In the genomic region with DNA sequence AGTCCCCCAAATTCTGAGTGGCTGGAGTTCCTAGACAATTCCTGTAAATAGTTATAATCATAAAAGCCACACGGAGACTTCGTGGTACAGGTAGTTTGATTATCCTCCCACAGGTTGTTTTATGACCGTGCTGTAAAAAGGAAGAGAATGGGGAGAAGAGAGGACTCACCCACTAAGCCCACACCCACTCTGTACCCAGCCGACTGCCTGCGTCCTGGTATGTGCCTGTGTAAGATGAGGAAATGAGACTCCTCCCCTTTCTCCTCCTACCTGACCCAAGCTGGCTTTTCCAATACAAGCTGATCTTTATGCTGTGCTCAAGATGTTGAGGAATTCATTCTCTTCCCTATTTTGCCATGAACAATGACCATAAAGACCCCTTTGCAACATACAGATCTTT, we compare ENCODE assay signal across 23 mouse cellular contexts. TPM values are rescaled to one million over a fixed set of nuclear protein-coding genes. Genes with fewer than 3 reads are reported as not detected.
"Had no signal": no experiment of that assay in that cellular context is flagged by ENCODE, and none has a peak within 500 bp of the region (broad histone marks: within the 10 kb centered on the region; RNA-seq: fewer than 3 reads in every experiment).

No protein-coding gene starts in this region.

- H3K4me3 ChIP-seq: limb, embryonic 13.5 days; liver, embryonic 15.5 days; midbrain, embryonic 12.5 days; stomach, embryonic 15.5 days had no signal

- H3K36me3 ChIP-seq: limb, embryonic 13.5 days; liver, embryonic 15.5 days; midbrain, embryonic 12.5 days; stomach, embryonic 15.5 days had no signal

- H3K27ac ChIP-seq: limb, embryonic 13.5 days; liver, embryonic 15.5 days; midbrain, embryonic 12.5 days; stomach, embryonic 15.5 days had no signal

- ATAC-seq: inflammation-experienced regulatory T-cells, adult 6 months; midbrain, embryonic 16.5 days had no signal

- H3K4me2 ChIP-seq: limb, embryonic 13.5 days; liver, embryonic 11.5 days; liver, embryonic 15.5 days; midbrain, embryonic 12.5 days; stomach, embryonic 15.5 days had no signal

- H3K27me3 ChIP-seq: limb, embryonic 13.5 days; midbrain, embryonic 12.5 days; stomach, embryonic 15.5 days had no signal

- H3K4me1 ChIP-seq: midbrain, embryonic 12.5 days; stomach, embryonic 15.5 days had no signal

- H3K9me3 ChIP-seq: limb, embryonic 13.5 days; liver, embryonic 15.5 days; stomach, embryonic 15.5 days had no signal

- H3K9ac ChIP-seq: limb, embryonic 13.5 days; liver, embryonic 15.5 days; midbrain, embryonic 12.5 days; stomach, embryonic 15.5 days had no signal

- DNase-seq: kidney, adult 8-10 months; kidney, postnatal 25 days; layer of hippocampus, adult 9-11 months; layer of hippocampus, postnatal 36 days; left cerebral cortex, postnatal 4 days; lung, postnatal 4 days; right cerebral cortex, postnatal 14 days; thymus, adult 2 months; thymus, postnatal 36 days had no signal

RNA-seq across cellular contexts. Expression of a gene that starts 58.5 kb away (rescaled TPM):
- total RNA-seq: layer of hippocampus, adult 18-20 months; layer of hippocampus, postnatal 36 days; left cerebral cortex, postnatal 4 days; megakaryocyte-erythroid progenitor cell, adult 5-6 weeks had no signal
- polyA plus RNA-seq: inflammation-experienced regulatory T-cells, adult 6 months; kidney, embryonic 16.5 days; limb, embryonic 13.5 days; liver, embryonic 11.5 days; liver, embryonic 15.5 days; lung, embryonic 16.5 days; midbrain, embryonic 12.5 days; midbrain, embryonic 16.5 days; neural tube, embryonic 14.5 days; spleen, adult 2 months; stomach, embryonic 15.5 days; testis, adult 2 months; thymus, adult 2 months had no signal
